Mouse (Mus musculus) neural tube, embryonic 11.5 days (tissue): ENCODE measurements at regions not wholly inside any gene's neighbourhood (a gene's known extent, or its start where the extent isn't known, plus 50 kb on each side); places are given as distances from the start of the nearest gene placed in this dataset.

Source experiments
- ATAC-seq: fragments of 200-750 bp; cut with Nextera tagmentation; 2 replicates; pipeline ENCODE4 v1.8.0; 2017; ENCODE audit warnings: moderate number of reproducible peaks, mild to moderate bottlenecking, moderate TSS enrichment, moderate library complexity; ENCODE audit not compliant: insufficient read depth, low FRiP score, low TSS enrichment
- DNase-seq: peaks from one replicate; pipeline ENCODE4 v3.0.0-alpha.2; 2015; ENCODE audit warnings: low spot score
- H3K27ac ChIP-seq: fragments of 300-500 bp; sonication (generic); 2 replicates; pipeline ENCODE4 v1.5.1; 2014; ENCODE audit warnings: low read depth, mild to moderate bottlenecking, low read length
- H3K27me3 ChIP-seq: fragments of 300-500 bp; sonication (generic); 2 replicates; pipeline ENCODE4 v1.6.1; 2014; ENCODE audit warnings: mild to moderate bottlenecking, low read length, mixed read lengths; ENCODE audit not compliant: control insufficient read depth, insufficient read depth
- H3K36me3 ChIP-seq: fragments of 300-500 bp; sonication (generic); 2 replicates; pipeline ENCODE4 v1.6.1; 2014; ENCODE audit warnings: mild to moderate bottlenecking, low read length, moderate library complexity, mixed read lengths; ENCODE audit not compliant: control insufficient read depth, insufficient read depth
- H3K4me1 ChIP-seq: fragments of 300-500 bp; sonication (generic); 2 replicates; pipeline ENCODE4 v1.6.1; 2014; ENCODE audit warnings: low read length, mixed read lengths; ENCODE audit not compliant: control insufficient read depth, insufficient read depth
- H3K4me2 ChIP-seq: fragments of 300-500 bp; sonication (generic); 2 replicates; pipeline ENCODE4 v1.6.1; 2014; ENCODE audit warnings: low read depth, mild to moderate bottlenecking, moderate library complexity
- H3K4me3 ChIP-seq: fragments of 300-500 bp; sonication (generic); 2 replicates; pipeline ENCODE4 v1.5.1; 2014; ENCODE audit warnings: low read depth, low read length
- H3K9ac ChIP-seq: fragments of 300-500 bp; sonication (generic); 2 replicates; pipeline ENCODE4 v1.6.1; 2014; ENCODE audit warnings: mild to moderate bottlenecking, low read length
- H3K9me3 ChIP-seq: fragments of 300-500 bp; sonication (generic); 2 replicates; pipeline ENCODE4 v1.6.1; 2016; ENCODE audit warnings: low read length; ENCODE audit not compliant: control insufficient read depth
- WGBS: fragments of 180-500 bp; shearing (Covaris S2); extraction: QIAGEN DNeasy Blood & Tissue Kit; methylation state at CpG from one replicate; pipeline ENCODE4 v1.1.7; 2014; 5-methylcytosine and 5-hydroxymethylcytosine counted together

GRCm38 (mm10) chr8:6688595-6688994 is 1583.4 kb upstream of the Slc10a2 start:
- H3K9ac ChIP-seq, result no peak overlapping the region
- H3K9me3 ChIP-seq, result no peaks in the 10 kb centered on the region
- no peak overlapping the region for H3K4me3 ChIP-seq
- no peaks in the 10 kb centered on the region for H3K27me3 ChIP-seq
- 90% methylated on average over 4 of the region's 4 CpGs for WGBS
- H3K4me1 ChIP-seq, result no peaks in the 10 kb centered on the region
- no peaks in the 10 kb centered on the region for H3K36me3 ChIP-seq
- ATAC-seq (no peak), DNase-seq (no peak)
- no peak overlapping the region for H3K4me2 ChIP-seq
- no peak overlapping the region for H3K27ac ChIP-seq

GRCm38 (mm10) chr8:6658860-6659259 is 1553.7 kb upstream of the Slc10a2 start:
- Histone ChIP-seq H3K4me2 (no peak overlapping the region), H3K9ac (no peak overlapping the region), H3K4me1 (no peaks in the 10 kb centered on the region), H3K9me3 (no peaks in the 10 kb centered on the region), H3K27ac (no peak overlapping the region), H3K27me3 (no peaks in the 10 kb centered on the region), H3K4me3 (no peak overlapping the region), H3K36me3 (no peaks in the 10 kb centered on the region)
- DNase-seq, result no peak
- no peak for ATAC-seq
- WGBS, result 85% methylated on average over 1 of the region's 1 CpGs

DNA sequence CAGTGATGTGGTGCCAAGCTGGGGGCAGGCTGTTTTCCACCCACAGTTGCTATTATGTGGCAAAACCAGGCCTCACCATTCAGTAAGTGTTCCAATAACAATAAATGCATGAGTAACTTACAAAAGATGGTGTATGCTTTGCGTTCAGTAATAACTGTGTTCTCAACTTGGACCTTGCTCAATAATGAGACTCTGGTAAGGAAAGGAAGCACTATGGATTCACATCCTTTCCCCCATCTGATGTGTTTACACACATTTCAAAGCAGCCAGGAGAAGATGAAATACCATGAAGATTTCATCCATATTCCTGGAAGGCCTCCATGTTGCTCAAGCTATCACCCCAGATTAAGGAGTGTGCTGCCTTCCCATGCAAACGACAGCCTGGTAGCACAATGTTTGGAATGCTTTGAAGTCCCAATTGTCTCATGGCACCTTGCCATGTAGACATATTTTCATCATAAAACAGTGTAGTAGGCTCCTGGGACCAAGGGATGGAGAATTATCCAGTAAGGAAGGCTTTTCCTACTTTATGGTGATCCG is 1552.4 kb upstream of the Slc10a2 start:
- Histone ChIP-seq H3K27ac (no peak overlapping the region), H3K27me3 (no peaks in the 10 kb centered on the region), H3K4me2 (no peak overlapping the region), H3K9ac (no peak overlapping the region), H3K4me3 (no peak overlapping the region), H3K36me3 (no peaks in the 10 kb centered on the region), H3K4me1 (no peaks in the 10 kb centered on the region), H3K9me3 (no peaks in the 10 kb centered on the region)
- DNase-seq (no peak), ATAC-seq (no peak)
- 82% methylated on average over 3 of the region's 3 CpGs for WGBS

DNA sequence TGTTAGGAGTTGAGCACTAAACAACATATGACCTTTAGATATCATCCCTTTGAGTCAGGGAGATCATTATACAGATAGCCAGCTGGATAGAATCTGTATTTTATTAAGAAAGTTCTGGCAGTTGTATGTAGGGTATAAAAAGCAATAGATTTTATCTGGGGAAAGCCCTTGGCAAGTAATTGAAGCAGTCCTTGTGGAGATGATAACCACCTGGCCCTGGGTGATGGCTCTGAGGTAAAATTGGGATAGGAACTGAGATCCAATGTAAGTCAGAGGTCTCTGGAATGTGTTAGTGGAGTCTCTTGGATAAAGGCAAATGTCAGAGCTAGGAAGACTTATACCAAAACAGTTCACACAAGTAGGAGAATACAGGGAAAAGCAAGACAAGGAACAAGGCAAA is 1547.0 kb upstream of the Slc10a2 start:
- H3K9ac ChIP-seq, result no peak overlapping the region
- ATAC-seq, result no peak

GRCm38 (mm10) chr8:6648083-6648482 is 1542.9 kb upstream of the Slc10a2 start:
- H3K4me1 ChIP-seq, result no peaks in the 10 kb centered on the region
- H3K9me3 ChIP-seq, result no peaks in the 10 kb centered on the region
- no peak overlapping the region for H3K9ac ChIP-seq
- H3K27me3 ChIP-seq, result no peaks in the 10 kb centered on the region
- no peak overlapping the region for H3K4me2 ChIP-seq
- H3K4me3 ChIP-seq, result no peak overlapping the region
- no peak overlapping the region for H3K27ac ChIP-seq
- no peak for ATAC-seq
- no peak for DNase-seq
- no peaks in the 10 kb centered on the region for H3K36me3 ChIP-seq

More for the DNA sequence above, 1547.0 kb upstream of the Slc10a2 start:
- H3K27ac ChIP-seq, result no peak overlapping the region
- no peak overlapping the region for H3K4me2 ChIP-seq
- H3K9me3 ChIP-seq, result no peaks in the 10 kb centered on the region
- H3K4me3 ChIP-seq, result no peak overlapping the region
- no peaks in the 10 kb centered on the region for H3K27me3 ChIP-seq
- no peaks in the 10 kb centered on the region for H3K4me1 ChIP-seq
- H3K36me3 ChIP-seq, result no peaks in the 10 kb centered on the region
- no peak for DNase-seq

DNA sequence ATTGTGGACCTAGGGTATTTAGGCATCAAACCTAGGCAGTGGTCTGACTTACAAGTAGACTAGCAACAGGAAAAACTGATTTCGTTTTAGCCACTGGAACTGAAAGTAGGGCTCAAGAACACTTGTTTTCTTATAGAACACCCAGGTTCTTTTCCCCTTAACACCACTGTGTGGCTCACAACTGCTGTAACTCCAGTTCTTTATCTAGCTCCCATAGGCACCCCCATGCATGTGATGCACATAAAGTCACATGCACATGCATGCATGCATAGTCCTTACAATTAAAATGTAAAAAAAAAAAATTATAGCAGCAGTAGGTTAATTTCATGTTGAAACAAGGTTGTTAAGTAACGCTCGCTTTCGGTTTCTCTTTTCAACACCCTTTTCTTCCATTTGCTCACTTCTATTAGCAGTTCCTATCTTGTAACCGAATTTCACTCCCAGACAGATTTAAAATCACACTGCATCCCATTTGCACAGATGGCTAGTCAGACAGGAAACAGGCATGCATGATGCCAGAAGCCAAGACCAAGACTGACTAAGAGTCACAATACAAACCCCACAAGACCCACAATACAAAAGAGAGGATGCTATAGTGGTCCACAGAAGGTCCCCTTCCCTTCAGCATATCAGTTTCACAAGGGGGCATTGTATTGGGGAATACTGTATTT is 1540.3 kb upstream of the Slc10a2 start:
- no peak overlapping the region for H3K4me3 ChIP-seq
- no peaks in the 10 kb centered on the region for H3K4me1 ChIP-seq
- DNase-seq (no peak), ATAC-seq (no peak)
- H3K9ac ChIP-seq, result no peak overlapping the region
- H3K4me2 ChIP-seq, result no peak overlapping the region
- H3K27me3 ChIP-seq, result no peaks in the 10 kb centered on the region
- no peak overlapping the region for H3K27ac ChIP-seq
- no peaks in the 10 kb centered on the region for H3K9me3 ChIP-seq
- H3K36me3 ChIP-seq, result no peaks in the 10 kb centered on the region
- 92% methylated on average over 5 of the region's 5 CpGs for WGBS

DNA sequence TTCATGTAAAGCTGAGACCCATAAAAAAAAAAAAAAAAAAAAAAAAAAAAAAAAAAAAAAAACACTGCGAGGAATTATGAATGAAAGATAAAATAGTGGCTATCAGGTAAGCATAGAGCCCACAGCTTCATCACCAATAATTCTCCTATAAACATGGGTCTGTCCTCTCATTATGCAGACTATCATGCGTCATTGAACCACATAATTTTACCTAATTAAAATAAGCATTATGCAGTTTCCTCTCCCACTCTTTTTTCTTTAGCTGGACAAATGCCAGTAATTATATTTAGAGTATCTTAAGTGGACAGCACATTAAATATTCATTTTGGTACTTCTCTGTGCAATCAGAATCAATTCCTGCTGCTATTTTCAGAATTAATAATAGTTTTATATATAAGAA is 1539.2 kb upstream of the Slc10a2 start:
- Histone ChIP-seq H3K4me1 (no peaks in the 10 kb centered on the region), H3K4me3 (no peak overlapping the region), H3K9ac (no peak overlapping the region), H3K27ac (no peak overlapping the region), H3K36me3 (no peaks in the 10 kb centered on the region), H3K9me3 (no peaks in the 10 kb centered on the region), H3K4me2 (no peak overlapping the region), H3K27me3 (no peaks in the 10 kb centered on the region)
- ATAC-seq (no peak), DNase-seq (no peak)
- 85% methylated on average over 2 of the region's 2 CpGs for WGBS

GRCm38 (mm10) chr8:6627009-6627557 is 1521.9 kb upstream of the Slc10a2 start:
- Histone ChIP-seq H3K36me3 (no peaks in the 10 kb centered on the region), H3K27ac (no peak overlapping the region), H3K4me3 (no peak overlapping the region), H3K27me3 (no peaks in the 10 kb centered on the region), H3K9me3 (no peaks in the 10 kb centered on the region), H3K4me2 (no peak overlapping the region), H3K4me1 (peaks cover 3% of the 10 kb centered on the region; the same call in 1 of the 2 replicates), H3K9ac (no peak overlapping the region)
- 47% methylated on average over 8 of the region's 8 CpGs for WGBS
- DNase-seq (peak; percentile 21), ATAC-seq (peak; percentile 45; the same call in 1 of the 2 replicates)

- no peaks in the 10 kb centered on the region for H3K36me3 ChIP-seq
- 81% methylated on average over 2 of the region's 2 CpGs for WGBS
- no peak overlapping the region for H3K4me3 ChIP-seq
- no peak overlapping the region for H3K4me2 ChIP-seq
- H3K27ac ChIP-seq, result no peak overlapping the region
- no peaks in the 10 kb centered on the region for H3K27me3 ChIP-seq
- H3K9ac ChIP-seq, result no peak overlapping the region
- ATAC-seq (no peak), DNase-seq (no peak)
- no peaks in the 10 kb centered on the region; the same call in 1 of the 2 replicates for H3K4me1 ChIP-seq
- no peaks in the 10 kb centered on the region for H3K9me3 ChIP-seq
These were observed 1503.7 kb upstream of the Slc10a2 start for GRCm38 (mm10) chr8:6608891-6609290.
